Mouse (Mus musculus): ENCODE measurements around the gene Dph6.

The Dph6 gene

GRCm38 (mm10) chr2:114536032-114536431 lies 118.7 kb downstream of the Dph6 start:
- no peak for DNase-seq

- DNase-seq = no peak
Observed at GRCm38 (mm10) chr2:114531010-114531756, 123.6 kb downstream of the Dph6 start.

- DNase-seq = no peak
Observed at GRCm38 (mm10) chr2:114520414-114520813, 134.3 kb downstream of the Dph6 start.

- no peak for DNase-seq
Observed at GRCm38 (mm10) chr2:114519907-114520306, 134.9 kb downstream of the Dph6 start.

- no peak for DNase-seq
Observed at GRCm38 (mm10) chr2:114492398-114492797, 162.4 kb downstream of the Dph6 start.

GRCm38 (mm10) chr2:114491907-114492306 lies 162.9 kb downstream of the Dph6 start:
- no peak for DNase-seq

- no peak for DNase-seq
Observed at GRCm38 (mm10) chr2:114486980-114487379, 167.8 kb downstream of the Dph6 start.
